Mouse (Mus musculus): ENCODE results near the gene Fancg. TPM values are rescaled to one million over a fixed set of nuclear protein-coding genes. Genes with fewer than 3 reads are reported as not detected.

Gene Fancg
- polyA plus RNA-seq, 1 experiment from 2014 or later, result 4.6 TPM

- 94% methylated on average over 17 of the region's 17 CpGs for WGBS (ENCODE audit: missing documents)
- H3K4me3 ChIP-seq (ENCODE audit: inconsistent target), result no peak overlapping the region
- no peak overlapping the region for H3K27ac ChIP-seq
- H3K36me3 ChIP-seq (ENCODE audit: inconsistent target), result peaks cover 14% of the 10 kb centered on the region; the same call in 1 of the 2 replicates
- H3K79me2 ChIP-seq (ENCODE audit: inconsistent target), result no peaks in the 10 kb centered on the region
Measured at GRCm38 (mm10) chr4:42956581-42956980, 53.7 kb downstream of the Fancg start.

- H3K27ac ChIP-seq, result no peak overlapping the region
- peaks cover 14% of the 10 kb centered on the region; the same call in 1 of the 2 replicates for H3K36me3 ChIP-seq (ENCODE audit: inconsistent target)
- WGBS (ENCODE audit: missing documents), result 97% methylated on average over 3 of the region's 3 CpGs
- no peak overlapping the region for H3K4me3 ChIP-seq (ENCODE audit: inconsistent target)
- no peaks in the 10 kb centered on the region for H3K79me2 ChIP-seq (ENCODE audit: inconsistent target)
Measured at GRCm38 (mm10) chr4:42955200-42955599, 55.1 kb downstream of the Fancg start.

GRCm38 (mm10) chr4:42954297-42954696, 56.0 kb downstream of the Fancg start:
- Histone ChIP-seq H3K4me3 (ENCODE audit: inconsistent target) (no peak overlapping the region), H3K27ac (no peak overlapping the region), H3K36me3 (ENCODE audit: inconsistent target) (peaks cover 14% of the 10 kb centered on the region; the same call in 1 of the 2 replicates), H3K79me2 (ENCODE audit: inconsistent target) (no peaks in the 10 kb centered on the region)
- 29% methylated on average over 10 of the region's 10 CpGs for WGBS (ENCODE audit: missing documents)

GRCm38 (mm10) chr4:42953435-42954094, 56.7 kb downstream of the Fancg start:
- Histone ChIP-seq H3K4me3 (ENCODE audit: inconsistent target) (no peak overlapping the region), H3K36me3 (ENCODE audit: inconsistent target) (peaks cover 14% of the 10 kb centered on the region; the same call in 1 of the 2 replicates), H3K27ac (no peak overlapping the region), H3K79me2 (ENCODE audit: inconsistent target) (no peaks in the 10 kb centered on the region)
- 83% methylated on average over 8 of the region's 10 CpGs for WGBS (ENCODE audit: missing documents)

- no peak overlapping the region for H3K4me3 ChIP-seq (ENCODE audit: inconsistent target)
- WGBS (ENCODE audit: missing documents), result 96% methylated on average over 7 of the region's 7 CpGs
- peaks cover 10% of the 10 kb centered on the region; the same call in 1 of the 2 replicates for H3K36me3 ChIP-seq (ENCODE audit: inconsistent target)
- H3K79me2 ChIP-seq (ENCODE audit: inconsistent target), result no peaks in the 10 kb centered on the region
- no peak overlapping the region for H3K27ac ChIP-seq
Measured at GRCm38 (mm10) chr4:42952563-42952962, 57.7 kb downstream of the Fancg start.

Other genes starting within 250 kb of the Fancg start
- not detected in 3 replicates for gene Ccl21a, start 236.5 kb downstream of the Fancg start, polyA plus RNA-seq (2018)
- gene Fam205a1, start 156.6 kb downstream of the Fancg start, polyA plus RNA-seq (2018), result not detected in 3 replicates
- gene Gm12394, start 153.7 kb downstream of the Fancg start, polyA plus RNA-seq (2018), result not detected in 3 replicates
- gene Fam205c, start 136.3 kb downstream of the Fancg start, polyA plus RNA-seq (2018), result not detected in 3 replicates
- gene Phf24, start 93.8 kb downstream of the Fancg start, polyA plus RNA-seq (2018), result 0.12 to 0.16 TPM in 2 of 3 replicates, not detected in the other
- gene Dnajb5, start 60.7 kb downstream of the Fancg start, polyA plus RNA-seq (2018), result 7.1 to 8.8 TPM (median 7.8 TPM) in 3 replicates
- 0.24 TPM in 1 of 3 replicates, not detected in the others for gene 1700022I11Rik, start 40.9 kb downstream of the Fancg start, polyA plus RNA-seq (2018)
- gene Vcp, start 10.0 kb downstream of the Fancg start, polyA plus RNA-seq (2018), result 191 to 290 TPM (median 215 TPM) in 3 replicates
- 2.5 to 5.6 TPM (median 4.2 TPM) in 3 replicates for gene Pigo, start 15.3 kb upstream of the Fancg start, polyA plus RNA-seq (2018)
- gene Stoml2, start 21.2 kb upstream of the Fancg start, polyA plus RNA-seq (2018), result 35.0 to 52.0 TPM (median 48.6 TPM) in 3 replicates
- 31.7 to 44.7 TPM (median 36.4 TPM) in 3 replicates for gene Fam214b, start 35.7 kb upstream of the Fancg start, polyA plus RNA-seq (2018)
- 0.18 to 0.37 TPM (median 0.36 TPM) in 3 replicates for gene Unc13b, start 48.4 kb upstream of the Fancg start, polyA plus RNA-seq (2018)